Mouse (Mus musculus) urinary bladder, postnatal 36 days (tissue): ENCODE data around the gene Fam163a.

Source experiments
- DNase-seq, 2 experiments: peaks; one replicate each; pipeline ENCODE4 v3.0.0; 2022; ENCODE audit warnings: low spot score in 2 of 2, mixed read lengths in 1 of 2

Gene Fam163a

DNA sequence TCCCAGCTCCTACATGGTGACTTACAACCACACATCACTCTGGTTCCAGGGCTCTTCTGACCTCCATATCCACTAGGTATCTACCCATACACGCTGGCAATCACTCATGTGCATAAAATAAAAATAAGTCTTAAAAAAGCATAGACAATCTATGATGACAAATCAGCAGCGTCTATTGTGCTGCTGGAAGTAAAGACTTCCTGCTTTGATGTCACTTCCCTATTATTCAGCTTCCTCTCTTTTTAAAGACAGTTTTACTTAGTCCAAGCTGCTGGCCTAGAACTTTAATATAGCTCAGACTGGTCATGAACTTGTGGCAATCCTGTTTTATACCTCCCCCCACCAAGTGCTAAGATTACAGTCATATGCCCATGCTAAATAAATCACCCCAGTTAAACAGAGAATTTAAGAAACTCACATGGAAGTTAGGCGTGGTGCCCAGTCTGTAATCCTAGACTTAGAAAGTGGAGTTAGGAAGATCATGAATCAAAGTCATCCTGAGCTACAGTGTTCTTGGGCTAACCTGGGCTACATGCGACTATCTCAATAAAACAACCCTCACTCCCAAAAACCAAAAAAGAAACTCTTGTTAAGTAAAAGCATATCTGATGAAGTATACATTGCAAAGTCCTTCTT lies 176.4 kb downstream of the Fam163a start:
- no peak for DNase-seq

DNA sequence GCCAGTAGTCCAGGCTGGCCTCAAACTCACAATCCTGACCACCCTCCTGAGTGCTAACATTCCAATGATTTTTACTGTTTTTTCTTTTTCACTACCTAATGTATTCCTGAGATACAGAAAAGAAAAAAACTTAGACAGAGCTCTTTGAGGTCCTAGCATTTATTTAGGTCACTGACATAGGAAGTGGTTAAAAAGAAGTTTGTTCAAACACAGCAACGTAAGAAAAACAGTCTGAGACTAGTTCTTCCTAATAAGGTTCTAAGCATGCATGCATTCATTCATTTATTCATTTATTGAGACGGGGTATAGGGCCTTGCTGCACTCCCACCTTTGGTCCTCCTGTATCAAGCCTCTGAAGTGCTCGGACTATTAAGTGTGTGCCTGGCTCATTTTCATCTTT lies 177.0 kb downstream of the Fam163a start:
- no peak for DNase-seq
